Mouse (Mus musculus) liver, embryonic 16.5 days (tissue): ENCODE measurements around the gene Armh1. TPM values are rescaled to one million over a fixed set of nuclear protein-coding genes. Genes with fewer than 3 reads are reported as not detected.

Experiments used
- ATAC-seq: fragments of 200-750 bp; cut with Nextera tagmentation; 2 replicates; pipeline ENCODE4 v1.8.0; 2017; ENCODE audit warnings: low read depth, mild to moderate bottlenecking, moderate number of reproducible peaks, moderate library complexity
- H3K27ac ChIP-seq: fragments of 300-500 bp; sonication (generic); 2 replicates; pipeline ENCODE4 v1.5.1; 2014; ENCODE audit warnings: mild to moderate bottlenecking, low read length
- H3K27me3 ChIP-seq: fragments of 300-500 bp; sonication (generic); 2 replicates; pipeline ENCODE4 v1.6.1; 2014; ENCODE audit warnings: low read depth, low read length, mixed read lengths; ENCODE audit not compliant: control insufficient read depth, insufficient read depth
- H3K36me3 ChIP-seq: fragments of 300-500 bp; sonication (generic); 2 replicates; pipeline ENCODE4 v1.6.1; 2014; ENCODE audit warnings: mild to moderate bottlenecking; ENCODE audit not compliant: control insufficient read depth, insufficient read depth
- H3K4me1 ChIP-seq: fragments of 300-500 bp; sonication (generic); 2 replicates; pipeline ENCODE4 v1.6.1; 2014; ENCODE audit warnings: low read depth, low read length, mixed read lengths; ENCODE audit not compliant: control insufficient read depth
- H3K4me2 ChIP-seq: fragments of 300-500 bp; sonication (generic); 2 replicates; pipeline ENCODE4 v1.6.1; 2014; ENCODE audit warnings: low read depth, low read length, mixed read lengths
- H3K4me3 ChIP-seq: fragments of 300-500 bp; sonication (generic); 2 replicates; pipeline ENCODE4 v1.5.1; 2014; ENCODE audit warnings: low read depth, mild to moderate bottlenecking, low read length
- H3K9ac ChIP-seq: fragments of 300-500 bp; sonication (generic); 2 replicates; pipeline ENCODE4 v1.6.1; 2014; ENCODE audit warnings: low read depth, low read length
- H3K9me3 ChIP-seq: fragments of 300-500 bp; sonication (generic); replicated peaks from 2 replicates; pipeline ENCODE4 v1.6.1; 2016; ENCODE audit warnings: low read length; ENCODE audit not compliant: control insufficient read depth
- WGBS: fragments of 180-500 bp; shearing (Covaris S2); extraction: QIAGEN DNeasy Blood & Tissue Kit; methylation state at CpG from one replicate; pipeline ENCODE4 v1.1.7; 2014; ENCODE audit not compliant: insufficient replicate concordance; 5-methylcytosine and 5-hydroxymethylcytosine counted together
- polyA plus RNA-seq: library from polyadenylated mRNA; unstranded; fragments of >200 nt; fragmentation: Nextera tagmentation; extraction: Ambion mirVana; gene quantifications from 2 replicates; pipeline ENCODE4 v1.2.1, GENCODE M21; 2015

Armh1 gene
- polyA plus RNA-seq, 1 experiment from 2014 or later: 0.09 TPM

DNA sequence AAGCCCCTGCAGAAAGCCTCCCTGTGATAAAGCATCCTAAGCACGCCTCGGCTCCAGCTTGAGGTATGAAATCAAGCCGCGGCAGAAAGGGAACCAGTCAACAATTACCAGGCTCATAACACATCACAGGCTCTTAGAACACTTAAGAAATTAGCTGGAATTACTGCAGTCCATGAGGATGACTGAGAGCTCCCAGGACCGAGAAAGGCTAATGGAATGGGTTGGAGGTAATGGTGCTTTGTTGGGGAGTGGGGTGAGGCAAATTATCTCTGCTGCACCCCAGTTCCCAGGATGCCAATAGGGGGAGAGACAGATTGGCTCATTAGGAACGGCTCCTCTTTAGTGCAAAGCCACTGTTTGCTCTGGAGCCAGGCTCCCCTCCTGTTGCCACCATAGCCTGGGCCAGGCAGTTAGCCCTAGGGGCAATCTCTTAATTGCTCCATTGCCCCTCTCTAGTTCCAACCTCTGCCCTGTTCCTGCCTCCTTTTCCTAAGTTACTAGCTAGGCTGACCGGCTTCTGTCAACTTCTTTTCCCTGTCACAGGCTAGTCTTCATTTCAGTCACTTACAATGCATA is 17.7 kb downstream of the Armh1 start:
- H3K4me1 ChIP-seq: no peaks in the 10 kb centered on the region
- no peak overlapping the region for H3K27ac ChIP-seq
- H3K4me3 ChIP-seq: no peak overlapping the region
- no peak for ATAC-seq
- no peaks in the 10 kb centered on the region for H3K9me3 ChIP-seq
- H3K36me3 ChIP-seq: no peaks in the 10 kb centered on the region
- WGBS: 52% methylated on average over 7 of the region's 7 CpGs
- no peaks in the 10 kb centered on the region for H3K27me3 ChIP-seq
- no peak overlapping the region for H3K9ac ChIP-seq
- no peak overlapping the region for H3K4me2 ChIP-seq

DNA sequence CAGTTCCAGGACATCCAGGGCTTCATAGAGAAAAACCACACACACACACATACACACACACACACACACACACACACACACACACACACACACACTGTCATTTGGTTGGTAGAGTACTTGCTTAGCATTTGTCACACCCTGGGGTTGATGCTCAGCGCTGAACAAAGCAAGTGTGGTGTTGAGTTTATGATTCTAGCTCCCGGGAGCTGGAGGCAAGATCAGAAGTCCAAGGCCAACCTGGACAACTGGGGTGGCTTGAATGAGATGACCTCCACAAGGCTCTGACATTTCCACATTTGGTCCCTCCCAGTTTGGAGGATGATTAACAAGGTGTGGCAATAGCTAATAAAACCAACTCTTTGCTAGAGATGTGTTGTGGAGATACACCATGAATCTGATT is 20.7 kb downstream of the Armh1 start:
- Histone ChIP-seq H3K27ac (0 out of 2 replicates have a peak overlapping the region, but pooled peaks have one; percentile 22), H3K9me3 (no peaks in the 10 kb centered on the region), H3K4me3 (no peak overlapping the region), H3K4me2 (no peak overlapping the region), H3K27me3 (no peaks in the 10 kb centered on the region), H3K4me1 (no peaks in the 10 kb centered on the region), H3K9ac (no peak overlapping the region), H3K36me3 (no peaks in the 10 kb centered on the region)
- ATAC-seq: peak; percentile 76
- WGBS: 69% methylated on average over 2 of the region's 2 CpGs

DNA sequence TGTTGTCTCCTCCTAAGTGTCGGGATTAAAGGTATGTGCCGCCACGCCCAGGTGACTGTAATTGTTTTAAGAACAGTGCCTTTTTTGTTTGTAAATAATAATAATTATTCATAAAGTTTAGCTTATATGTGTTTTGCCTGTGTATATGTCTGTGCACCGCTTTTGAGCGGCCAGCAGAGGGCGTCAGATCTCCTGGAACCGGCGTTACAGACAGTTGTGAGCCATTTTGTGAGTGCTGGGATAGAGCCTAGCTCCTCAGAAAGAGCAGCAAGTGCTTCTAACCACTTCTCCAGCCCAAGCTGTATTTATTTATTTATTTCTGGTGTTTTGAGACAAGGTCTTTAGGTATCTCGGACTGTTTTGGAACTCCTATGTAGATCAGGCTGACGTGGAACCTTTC is 21.6 kb downstream of the Armh1 start:
- Histone ChIP-seq H3K9ac (no peak overlapping the region), H3K4me2 (no peak overlapping the region), H3K36me3 (no peaks in the 10 kb centered on the region), H3K4me3 (no peak overlapping the region), H3K4me1 (no peaks in the 10 kb centered on the region), H3K27ac (no peak overlapping the region), H3K27me3 (no peaks in the 10 kb centered on the region), H3K9me3 (no peaks in the 10 kb centered on the region)
- ATAC-seq: no peak
- 47% methylated on average over 10 of the region's 10 CpGs for WGBS

DNA sequence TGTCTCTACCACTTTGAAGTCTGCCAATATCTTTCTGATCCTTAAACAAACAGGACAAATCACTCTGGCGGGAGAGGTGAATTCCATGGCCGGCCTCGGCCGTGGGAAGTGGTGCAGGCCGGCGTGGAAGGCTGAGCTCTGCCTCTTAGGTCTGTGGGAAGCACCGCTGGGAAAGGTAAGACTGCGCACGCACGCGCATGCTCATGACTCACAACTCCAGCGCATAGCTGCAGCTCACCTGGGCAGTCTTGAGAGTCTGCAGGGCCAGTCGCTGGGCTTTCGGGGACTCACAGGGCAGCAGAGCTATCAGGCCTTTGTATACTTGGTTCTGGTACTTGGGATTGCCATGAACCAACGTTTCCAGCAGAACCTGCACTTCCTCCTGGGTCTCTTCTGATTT is 22.3 kb downstream of the Armh1 start:
- no peak overlapping the region for H3K27ac ChIP-seq
- no peak overlapping the region for H3K4me3 ChIP-seq
- H3K36me3 ChIP-seq: no peaks in the 10 kb centered on the region
- no peak for ATAC-seq
- H3K9ac ChIP-seq: no peak overlapping the region
- no peaks in the 10 kb centered on the region for H3K9me3 ChIP-seq
- H3K4me1 ChIP-seq: no peaks in the 10 kb centered on the region
- no peaks in the 10 kb centered on the region for H3K27me3 ChIP-seq
- WGBS: 66% methylated on average over 15 of the region's 15 CpGs
- H3K4me2 ChIP-seq: no peak overlapping the region

DNA sequence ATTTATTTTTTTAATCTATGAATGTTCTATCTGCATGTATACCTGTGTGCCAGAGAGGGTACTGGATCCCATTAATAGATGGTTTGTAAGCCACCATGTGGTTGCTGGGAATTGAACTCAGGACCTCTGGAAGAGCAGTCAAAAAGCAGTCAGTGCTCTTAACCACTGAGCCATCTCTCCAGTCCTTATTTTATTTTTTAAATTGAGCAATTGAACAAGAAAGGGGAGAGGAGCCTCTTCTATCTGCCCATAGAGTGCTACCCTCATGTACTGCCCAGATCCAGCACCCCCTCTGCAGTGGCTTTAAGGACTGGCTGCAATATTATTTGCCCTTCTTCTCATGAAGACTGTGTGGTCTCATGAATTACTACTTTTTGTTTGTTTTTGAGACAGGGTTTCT is 26.7 kb downstream of the Armh1 start:
- Histone ChIP-seq H3K4me1 (no peaks in the 10 kb centered on the region), H3K27me3 (no peaks in the 10 kb centered on the region), H3K9me3 (no peaks in the 10 kb centered on the region)

DNA sequence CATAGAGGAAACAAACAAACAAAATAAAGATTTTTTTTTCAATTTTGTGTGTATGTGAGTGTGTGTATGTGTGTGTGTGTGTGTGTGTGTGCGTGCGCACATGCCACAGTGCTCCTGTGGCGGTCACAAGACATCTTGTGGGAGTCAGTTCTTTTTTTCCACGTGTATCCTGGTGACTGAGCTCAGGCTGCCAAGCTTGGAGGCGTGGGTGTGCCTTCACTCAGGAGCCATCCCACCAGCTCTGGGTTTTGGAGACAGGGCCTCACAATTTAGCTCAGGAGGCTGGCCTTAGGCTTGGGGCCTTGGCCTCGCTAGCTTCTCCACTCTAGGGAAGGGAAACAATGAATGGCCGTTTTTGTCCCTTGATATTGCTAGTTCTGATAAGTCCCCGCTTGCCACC is 27.8 kb downstream of the Armh1 start:
- Histone ChIP-seq H3K36me3 (no peaks in the 10 kb centered on the region), H3K4me3 (no peak overlapping the region), H3K27me3 (no peaks in the 10 kb centered on the region), H3K4me1 (no peaks in the 10 kb centered on the region), H3K9me3 (no peaks in the 10 kb centered on the region), H3K27ac (no peak overlapping the region), H3K9ac (no peak overlapping the region), H3K4me2 (no peak overlapping the region)
- no peak for ATAC-seq
- 57% methylated on average over 8 of the region's 8 CpGs for WGBS

More for the DNA sequence above, 26.7 kb downstream of the Armh1 start:
- Histone ChIP-seq H3K4me3 (no peak overlapping the region), H3K27ac (no peak overlapping the region), H3K4me2 (no peak overlapping the region), H3K9ac (no peak overlapping the region), H3K36me3 (no peaks in the 10 kb centered on the region)
- ATAC-seq: no peak

DNA sequence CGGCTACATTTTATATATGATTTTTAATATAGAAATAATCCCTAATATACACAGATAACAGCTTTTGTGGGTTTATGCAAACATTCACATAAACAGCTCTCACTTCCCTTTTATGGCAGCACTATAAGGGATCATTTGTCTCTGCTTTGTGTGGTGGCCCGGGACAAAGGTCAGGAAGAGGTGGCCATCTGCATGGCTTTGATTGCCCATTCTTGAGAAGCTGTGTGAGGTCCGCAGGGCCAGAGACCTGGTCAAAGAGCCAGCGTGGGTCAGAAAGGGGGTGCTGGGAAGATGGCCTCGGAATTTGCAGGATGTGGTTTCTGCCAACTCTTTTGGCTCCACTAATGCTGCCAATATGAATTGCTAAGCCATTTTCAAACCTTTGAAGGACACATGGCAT is 28.9 kb downstream of the Armh1 start:
- no peak for ATAC-seq

DNA sequence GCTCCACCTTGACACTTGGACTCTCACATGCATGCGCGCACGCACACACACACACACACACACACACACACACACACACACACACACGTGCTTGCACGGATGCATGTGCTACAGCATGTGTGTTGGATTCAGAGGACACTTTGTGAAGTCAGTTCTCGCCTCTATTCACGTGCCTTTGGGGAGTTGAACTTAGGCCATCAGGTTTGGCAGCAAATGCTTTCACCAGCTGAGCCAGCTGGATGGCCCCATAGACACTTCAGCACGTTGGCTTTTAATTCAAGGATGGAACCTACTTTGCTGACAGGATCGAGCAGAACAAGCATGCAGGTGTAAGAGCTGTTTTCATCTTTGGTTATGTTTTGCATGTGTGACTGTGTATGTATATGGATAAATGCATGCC is 30.1 kb downstream of the Armh1 start:
- Histone ChIP-seq H3K36me3 (no peaks in the 10 kb centered on the region), H3K27ac (no peak overlapping the region), H3K27me3 (no peaks in the 10 kb centered on the region), H3K4me2 (no peak overlapping the region), H3K4me1 (peaks cover 4% of the 10 kb centered on the region), H3K9me3 (no peaks in the 10 kb centered on the region), H3K9ac (no peak overlapping the region), H3K4me3 (no peak overlapping the region)
- no peak for ATAC-seq
- 79% methylated on average over 9 of the region's 9 CpGs for WGBS

More for the DNA sequence above, 28.9 kb downstream of the Armh1 start:
- no peak overlapping the region for H3K9ac ChIP-seq
- no peak overlapping the region for H3K4me2 ChIP-seq
- WGBS: 38% methylated on average over 5 of the region's 5 CpGs
- peaks cover 4% of the 10 kb centered on the region for H3K4me1 ChIP-seq
- no peaks in the 10 kb centered on the region for H3K27me3 ChIP-seq
- H3K9me3 ChIP-seq: no peaks in the 10 kb centered on the region
- no peak overlapping the region for H3K27ac ChIP-seq
- no peaks in the 10 kb centered on the region for H3K36me3 ChIP-seq
- no peak overlapping the region for H3K4me3 ChIP-seq

DNA sequence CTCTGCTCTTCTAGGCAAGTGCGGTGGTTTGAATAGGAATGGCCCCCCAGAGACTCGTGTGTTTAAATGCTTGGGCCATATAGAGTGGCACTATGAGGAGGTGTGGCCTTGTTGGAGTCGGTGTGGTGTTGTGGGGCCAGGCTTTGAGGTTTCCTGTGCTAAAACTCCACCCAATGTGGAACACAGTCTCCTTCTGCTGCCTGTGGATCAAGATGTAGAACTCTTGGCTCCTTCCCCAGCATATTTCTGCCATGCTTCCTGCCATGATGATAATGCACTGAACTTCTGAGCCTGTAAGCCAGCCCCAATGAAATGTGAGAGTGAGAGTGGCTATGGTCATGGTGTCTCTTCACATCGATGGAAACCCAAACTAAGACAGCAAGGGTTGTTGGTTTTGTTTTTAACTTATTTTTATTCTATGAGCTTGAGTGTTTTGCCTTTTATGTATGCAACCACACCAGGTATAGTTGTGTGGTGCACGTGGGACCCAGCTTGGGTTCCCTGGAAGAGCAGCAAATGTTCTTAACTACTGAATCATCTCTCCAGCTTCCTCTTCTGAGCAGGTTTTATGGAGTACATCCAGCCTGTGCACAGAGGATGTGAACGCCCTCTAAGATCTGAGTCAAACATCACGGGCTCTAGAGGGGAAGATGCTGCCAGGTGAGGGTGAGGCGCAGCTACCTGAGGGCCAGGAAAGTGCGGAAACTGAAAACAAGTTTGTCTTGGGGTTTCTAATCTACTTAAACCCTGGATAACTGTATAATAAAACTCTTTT is 31.0 kb downstream of the Armh1 start:
- ATAC-seq: no peak
- 55% methylated on average over 9 of the region's 9 CpGs for WGBS
- Histone ChIP-seq H3K4me2 (no peak overlapping the region), H3K36me3 (no peaks in the 10 kb centered on the region), H3K27me3 (no peaks in the 10 kb centered on the region), H3K9me3 (no peaks in the 10 kb centered on the region), H3K4me1 (peaks cover 4% of the 10 kb centered on the region), H3K27ac (no peak overlapping the region), H3K9ac (no peak overlapping the region), H3K4me3 (no peak overlapping the region)
